Mouse (Mus musculus): ENCODE results near the gene Armc7.
A peak's percentile ranks its signal among the peaks of the same experiment; 100 is the strongest.
"Not testable (repeated sequence)": the region's sequence is repeated elsewhere in the genome, so short reads cannot be mapped to it uniquely, and the experiment has no call there.

The Armc7 gene

GRCm38 (mm10) chr11:115455619-115456018, 19.8 kb upstream of the Armc7 start:
- DNase-seq, result peak; percentile 31

- no peak for DNase-seq
Measured at GRCm38 (mm10) chr11:115456182-115456581, 19.3 kb upstream of the Armc7 start.

- peak; percentile 51 for DNase-seq
Measured at GRCm38 (mm10) chr11:115457405-115457804, 18.1 kb upstream of the Armc7 start.

GRCm38 (mm10) chr11:115460976-115461375, 14.5 kb upstream of the Armc7 start:
- DNase-seq, result peak; percentile 61

GRCm38 (mm10) chr11:115461846-115462242, 13.6 kb upstream of the Armc7 start:
- peak; percentile 72 for DNase-seq

- DNase-seq, result peak; percentile 86
Measured at GRCm38 (mm10) chr11:115462243-115462891, 13.1 kb upstream of the Armc7 start, which contains the start of gene Slc16a5. TSS of gene Slc16a5 (plus strand) at chr11:115462474.

- peak; percentile 73 for DNase-seq
Measured at GRCm38 (mm10) chr11:115463397-115463796, 12.1 kb upstream of the Armc7 start.

- peak; percentile 66 for DNase-seq
Measured at GRCm38 (mm10) chr11:115464851-115465250, 10.6 kb upstream of the Armc7 start.

GRCm38 (mm10) chr11:115467217-115467618, 8.2 kb upstream of the Armc7 start:
- DNase-seq, result peak; percentile 22

- DNase-seq, result no peak
Measured at GRCm38 (mm10) chr11:115472183-115472582, 3.3 kb upstream of the Armc7 start.

- peak; percentile 97 for DNase-seq
Measured at GRCm38 (mm10) chr11:115473626-115474275, 1.7 kb upstream of the Armc7 start.

- no peak for DNase-seq
Measured at GRCm38 (mm10) chr11:115475758-115476237, 331 bp downstream of the Armc7 start.

GRCm38 (mm10) chr11:115476630-115477029, 1.2 kb downstream of the Armc7 start:
- DNase-seq, result not testable (repeated sequence)

- DNase-seq, result not testable (repeated sequence)
Measured at GRCm38 (mm10) chr11:115477388-115477787, 1.9 kb downstream of the Armc7 start.

GRCm38 (mm10) chr11:115478296-115478938, 3.0 kb downstream of the Armc7 start:
- DNase-seq, result no peak

GRCm38 (mm10) chr11:115481553-115482259, 6.2 kb downstream of the Armc7 start:
- DNase-seq, result peak; percentile 62

- no peak for DNase-seq
Measured at GRCm38 (mm10) chr11:115483278-115483677, 7.8 kb downstream of the Armc7 start.

- peak; percentile 89 for DNase-seq
Measured at GRCm38 (mm10) chr11:115483726-115484125, 8.3 kb downstream of the Armc7 start.

GRCm38 (mm10) chr11:115485155-115485554, 9.7 kb downstream of the Armc7 start:
- no peak for DNase-seq

- DNase-seq, result no peak
Measured at GRCm38 (mm10) chr11:115488551-115489104, 13.2 kb downstream of the Armc7 start.

GRCm38 (mm10) chr11:115490441-115491355, 15.2 kb downstream of the Armc7 start:
- no peak for DNase-seq
